Mouse (Mus musculus): ENCODE data around the gene Txnrd1.

GRCm38 (mm10) chr10:82809352-82809751, 24.4 kb upstream of the Txnrd1 start:
- TF ChIP-seq POLR2A (IDR thresholded peaks at IDR 0.05; ENCODE audit: low read depth, low read length) (no peak), CTCF (IDR thresholded peaks at IDR 0.05; ENCODE audit: borderline replicate concordance, insufficient read depth, low read length) (no peak)

Measured in embryonic fibroblast, embryonic 13.5 days (primary cell).